ENCODE assay signal across 7 mouse cellular contexts in the genomic region with DNA sequence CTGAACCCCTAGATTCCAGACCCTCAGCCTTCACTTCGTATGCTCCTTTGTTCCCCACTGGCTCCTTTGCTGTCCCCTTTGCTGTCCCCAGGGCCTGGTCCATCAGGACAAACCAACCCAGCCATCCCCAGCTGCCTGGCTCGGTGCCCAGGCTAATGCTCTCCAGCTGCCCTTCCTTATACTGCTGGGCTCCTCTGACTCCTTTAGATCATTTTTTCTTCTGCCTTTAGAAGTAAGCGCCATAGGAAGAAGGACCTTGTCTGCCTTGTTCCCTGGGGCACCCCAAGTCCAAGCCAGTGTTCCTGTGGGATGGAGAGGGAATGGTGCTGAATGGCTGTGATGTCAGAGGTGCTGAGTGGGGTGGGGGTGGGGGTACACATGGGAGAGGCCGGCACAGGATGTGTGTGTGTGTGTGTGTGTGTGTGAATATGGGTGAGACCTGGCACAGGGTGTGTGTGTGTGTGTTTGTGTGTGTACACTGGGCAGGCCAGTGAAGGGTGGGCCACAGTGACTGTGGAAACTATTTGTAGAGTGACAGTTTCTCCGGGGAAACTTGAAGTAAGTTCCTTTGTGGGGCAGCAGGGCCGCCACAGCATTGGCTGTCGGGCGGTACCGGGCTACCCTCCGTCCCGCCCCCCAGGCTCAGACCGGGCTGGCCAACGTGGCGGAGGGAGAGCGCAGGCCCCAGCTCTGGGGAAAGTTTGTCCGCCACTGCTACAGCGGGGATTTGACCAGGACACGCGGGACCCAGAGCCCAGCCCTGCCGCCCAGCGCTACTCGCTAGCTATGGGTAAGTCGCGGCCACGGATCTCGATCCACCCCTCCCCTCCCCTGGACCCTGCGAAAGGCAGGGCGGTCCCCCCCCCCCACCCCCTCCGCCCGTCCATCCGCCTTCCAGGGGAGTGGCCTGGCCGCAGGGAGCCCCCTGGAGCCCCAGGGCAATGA. TPM values are rescaled to one million over a fixed set of nuclear protein-coding genes. Genes with fewer than 3 reads are reported as not detected.
DNase-seq lines count a peak whose midpoint lies in the region; ATAC-seq lines count a peak whose summit lies in the region.

Slc2a10 (plus strand) TSS at position 529 of the 945 bp plus-strand sequence.

- no peaks in the 10 kb centered on the region for H3K9me3 ChIP-seq in kidney, embryonic 15.5 days (replicated peaks)
- H3K9me3 ChIP-seq in stomach, embryonic 16.5 days (replicated peaks; ENCODE audit: control insufficient read depth, low read length), result no peaks in the 10 kb centered on the region

- peak within 1 kb of the TSS; percentile 77 for H3K4me2 ChIP-seq in kidney, embryonic 15.5 days
- peak within 1 kb of the TSS; percentile 69 for H3K4me2 ChIP-seq in stomach, embryonic 16.5 days (ENCODE audit: low read depth, low read length)

- peak within 1 kb of the TSS; percentile 52 for H3K9ac ChIP-seq in kidney, embryonic 15.5 days
- H3K9ac ChIP-seq in stomach, embryonic 16.5 days (ENCODE audit: low read length), result peak within 1 kb of the TSS; percentile 81

- peak within 1 kb of the TSS; percentile 55 for H3K4me3 ChIP-seq in kidney, embryonic 15.5 days (replicated peaks)
- H3K4me3 ChIP-seq in stomach, embryonic 16.5 days (replicated peaks; ENCODE audit: low read length), result peak within 1 kb of the TSS; percentile 58

- no peaks in the 10 kb centered on the region for H3K36me3 ChIP-seq in kidney, embryonic 15.5 days
- H3K36me3 ChIP-seq in stomach, embryonic 16.5 days (ENCODE audit: control insufficient read depth, insufficient read depth, low read length), result no peaks in the 10 kb centered on the region

- ATAC-seq in kidney, embryonic 15.5 days (replicated peaks; ENCODE audit: low FRiP score), result peak; percentile 81
- ATAC-seq in stomach, embryonic 16.5 days (ENCODE audit: insufficient read depth, low FRiP score), result peak; percentile 88

- no peaks in the 10 kb centered on the region for H3K27me3 ChIP-seq in kidney, embryonic 15.5 days
- H3K27me3 ChIP-seq in stomach, embryonic 16.5 days (ENCODE audit: control insufficient read depth, insufficient read depth, low read length), result no peaks in the 10 kb centered on the region

- peaks cover 26% of the 10 kb centered on the region for H3K4me1 ChIP-seq in kidney, embryonic 15.5 days
- H3K4me1 ChIP-seq in stomach, embryonic 16.5 days (ENCODE audit: control insufficient read depth, insufficient read depth, low read length), result peaks cover 15% of the 10 kb centered on the region

- H3K27ac ChIP-seq in kidney, embryonic 15.5 days, result peak within 1 kb of the TSS; percentile 51
- H3K27ac ChIP-seq in stomach, embryonic 16.5 days (ENCODE audit: low read length), result peak within 1 kb of the TSS; percentile 57

- peak; percentile 63 for DNase-seq in adrenal gland, postnatal 10 days
- DNase-seq in embryo, embryonic 9.5 days (ENCODE audit: extremely low spot score), result peak; percentile 42
- peak; percentile 45 for DNase-seq in heart, adult 8-10 months (ENCODE audit: low spot score)
- DNase-seq in lung, postnatal 14 days, result peak; percentile 64
- DNase-seq in layer of hippocampus, adult 8-10 months (ENCODE audit: low spot score in 2 of 2), result no peak

- WGBS in kidney, embryonic 15.5 days, result 4% methylated on average over 29 of the region's 32 CpGs
- 6% methylated on average over 28 of the region's 32 CpGs for WGBS in stomach, embryonic 16.5 days

RNA-seq across cellular contexts. Expression of gene Slc2a10, which starts in this region (rescaled TPM):
- total RNA-seq in adrenal gland, postnatal 10 days (2021), result 1 to 10 TPM; 1.7 to 2.3 TPM
- 1 to 10 TPM; 6.2 to 8.2 (median 7.7) TPM for total RNA-seq in heart, adult 8-10 months (2022)
- 6.9 and 7.2 TPM in 2 replicates for polyA plus RNA-seq in kidney, embryonic 15.5 days (2015; fragmentation: Nextera tagmentation; extraction: Ambion mirVana)
- polyA plus RNA-seq in stomach, embryonic 16.5 days (2015; fragmentation: Nextera tagmentation; extraction: Ambion mirVana), result 10.6 and 11.9 TPM in 2 replicates
- total RNA-seq in layer of hippocampus, adult 8-10 months (2022), result 1 to 10 TPM; 1.2 to 2.0 (median 1.6) TPM

Comparison
In these comparisons a context has a peak if more than half of its experiments do, and no peak if none do; other contexts are left out.
1. DNase-seq: peak in adrenal gland, postnatal 10 days (single experiment), embryo, embryonic 9.5 days (single experiment), heart, adult 8-10 months (single experiment) and lung, postnatal 14 days (single experiment); none in layer of hippocampus, adult 8-10 months (0 of 2).